12 mouse cellular contexts compared by ENCODE assay signal in genomic region chr10:84963126-84963525, GRCm38 (mm10). TPM values are rescaled to one million over a fixed set of nuclear protein-coding genes. Genes with fewer than 3 reads are reported as not detected.
DNase-seq lines count a peak whose midpoint lies in the region; ATAC-seq and TF ChIP-seq lines count a peak whose summit lies in the region.
"Had no signal": no experiment of that assay in that cellular context is flagged by ENCODE, and none has a peak within 500 bp of the region (broad histone marks: within the 10 kb centered on the region; RNA-seq: fewer than 3 reads in every experiment).

No protein-coding gene starts in this region.

- 0 out of 2 replicates have a peak overlapping the region, but pooled peaks have one; percentile 39 for H3K27ac ChIP-seq in embryonic facial prominence, embryonic 15.5 days (replicated peaks)
- no peak overlapping the region for H3K27ac ChIP-seq in embryonic facial prominence, embryonic 10.5 days (replicated peaks)
- peak overlapping the region; percentile 3 for H3K27ac ChIP-seq in hindbrain, embryonic 13.5 days
- no peak overlapping the region for H3K27ac ChIP-seq in hindbrain, embryonic 10.5 days
- no peak overlapping the region for H3K27ac ChIP-seq in MEL (ENCODE audit: control insufficient read depth, low read depth, low read length)

- no peak for DNase-seq in embryonic facial prominence, embryonic 10.5 days (ENCODE audit: low spot score)
- DNase-seq in hindbrain, embryonic 10.5 days (ENCODE audit: low spot score): no peak
- peak; percentile 57 for DNase-seq in MEL (ENCODE audit: low read depth, low spot score)
- DNase-seq in urinary bladder, adult 18-20 months (ENCODE audit: low spot score in 2 of 2): no peak
- DNase-seq: adrenal gland, postnatal 36 days; B cell, adult 2 months; gastrocnemius, postnatal 25 days; thymus, postnatal 4 days had no signal

- no peaks in the 10 kb centered on the region for H3K27me3 ChIP-seq in embryonic facial prominence, embryonic 15.5 days
- H3K27me3 ChIP-seq in embryonic facial prominence, embryonic 10.5 days (replicated peaks; ENCODE audit: low read depth, poor library complexity, severe bottlenecking): no peaks in the 10 kb centered on the region
- H3K27me3 ChIP-seq in hindbrain, embryonic 13.5 days: no peaks in the 10 kb centered on the region
- no peaks in the 10 kb centered on the region for H3K27me3 ChIP-seq in hindbrain, embryonic 10.5 days (ENCODE audit: insufficient read depth, poor library complexity, severe bottlenecking)
- no peaks in the 10 kb centered on the region for H3K27me3 ChIP-seq in MEL (ENCODE audit: control insufficient read depth in 1 of 2, insufficient read depth in 2 of 2, low read length in 2 of 2)
- H3K27me3 ChIP-seq: heart, embryonic 12.5 days had no signal

- ATAC-seq in embryonic facial prominence, embryonic 15.5 days (ENCODE audit: insufficient number of reproducible peaks, low FRiP score, low TSS enrichment, low read depth): no peak
- no peak for ATAC-seq in hindbrain, embryonic 13.5 days (ENCODE audit: low FRiP score)
- ATAC-seq in granulocyte monocyte progenitor cell, adult 5-6 weeks (replicated peaks; ENCODE audit: poor library complexity, severe bottlenecking): 0 out of 2 replicates have a peak, but pooled peaks have one; percentile 30

- TF ChIP-seq EP300 in MEL (IDR thresholded peaks at IDR 0.05; ENCODE audit: low read depth in 1 of 2, low read length in 2 of 2): no peak

- H3K9ac ChIP-seq in embryonic facial prominence, embryonic 15.5 days: no peak overlapping the region
- no peak overlapping the region for H3K9ac ChIP-seq in hindbrain, embryonic 13.5 days
- no peak overlapping the region for H3K9ac ChIP-seq in MEL (ENCODE audit: control insufficient read depth, low read depth, low read length, poor library complexity, severe bottlenecking)
- H3K9ac ChIP-seq: heart, embryonic 12.5 days had no signal

- H3K9me3 ChIP-seq in embryonic facial prominence, embryonic 15.5 days (replicated peaks): no peaks in the 10 kb centered on the region
- H3K9me3 ChIP-seq in embryonic facial prominence, embryonic 10.5 days: no peaks in the 10 kb centered on the region
- H3K9me3 ChIP-seq in hindbrain, embryonic 13.5 days: no peaks in the 10 kb centered on the region
- H3K9me3 ChIP-seq in hindbrain, embryonic 10.5 days: no peaks in the 10 kb centered on the region
- no peaks in the 10 kb centered on the region for H3K9me3 ChIP-seq in MEL (replicated peaks; ENCODE audit: insufficient read depth, low read length)
- H3K9me3 ChIP-seq: heart, embryonic 12.5 days had no signal

- no peak overlapping the region for H3K4me2 ChIP-seq in embryonic facial prominence, embryonic 15.5 days (replicated peaks)
- no peak overlapping the region for H3K4me2 ChIP-seq in hindbrain, embryonic 13.5 days
- H3K4me2 ChIP-seq: heart, embryonic 12.5 days had no signal

- H3K4me3 ChIP-seq in embryonic facial prominence, embryonic 15.5 days (replicated peaks): no peak overlapping the region
- no peak overlapping the region for H3K4me3 ChIP-seq in embryonic facial prominence, embryonic 10.5 days
- no peak overlapping the region for H3K4me3 ChIP-seq in hindbrain, embryonic 13.5 days
- no peak overlapping the region for H3K4me3 ChIP-seq in hindbrain, embryonic 10.5 days
- H3K4me3 ChIP-seq in MEL (ENCODE audit: control insufficient read depth in 1 of 2, insufficient read depth in 1 of 2, low read depth in 2 of 2, low read length in 2 of 2): no peak overlapping the region
- H3K4me3 ChIP-seq: heart, embryonic 12.5 days had no signal

- no peak for TF ChIP-seq CTCF in MEL (IDR thresholded peaks at IDR 0.05 in 2 of 3, conservative IDR thresholded peaks at IDR 0.05 in 1 of 3; ENCODE audit: control insufficient read depth in 1 of 3, insufficient read depth in 1 of 3, low read depth in 2 of 3, low read length in 3 of 3, poor library complexity in 1 of 3, severe bottlenecking in 1 of 3)

- TF ChIP-seq RAD21 in MEL (IDR thresholded peaks at IDR 0.05; ENCODE audit: low read depth, low read length): no peak

- TF ChIP-seq POLR2A in MEL (IDR thresholded peaks at IDR 0.05; ENCODE audit: control insufficient read depth in 1 of 2, insufficient read depth in 1 of 2, low read depth in 1 of 2, low read length in 2 of 2, poor library complexity in 1 of 2): no peak

- H3K36me3 ChIP-seq in embryonic facial prominence, embryonic 15.5 days: 0 out of 2 replicates have a peak, but pooled peaks cover 7% of the 10 kb centered on the region
- peaks cover 41% of the 10 kb centered on the region for H3K36me3 ChIP-seq in embryonic facial prominence, embryonic 10.5 days (replicated peaks)
- peaks cover 15% of the 10 kb centered on the region for H3K36me3 ChIP-seq in hindbrain, embryonic 13.5 days
- H3K36me3 ChIP-seq in hindbrain, embryonic 10.5 days: peaks cover 47% of the 10 kb centered on the region
- H3K36me3 ChIP-seq in MEL (ENCODE audit: control insufficient read depth in 1 of 2, insufficient read depth in 2 of 2, low read length in 2 of 2): peaks cover 2 to 14% of the 10 kb centered on the region in 2 experiments; a peak in 3 of 4 replicates

- 81% methylated on average over 5 of the region's 5 CpGs for WGBS in embryonic facial prominence, embryonic 15.5 days
- WGBS in embryonic facial prominence, embryonic 10.5 days: 86% methylated on average over 5 of the region's 5 CpGs
- WGBS in hindbrain, embryonic 13.5 days: 76% methylated on average over 5 of the region's 5 CpGs
- 91% methylated on average over 5 of the region's 5 CpGs for WGBS in hindbrain, embryonic 10.5 days

- no peaks in the 10 kb centered on the region for H3K79me2 ChIP-seq in MEL (ENCODE audit: control insufficient read depth, insufficient read depth, low read length, poor library complexity)

- H3K4me1 ChIP-seq in embryonic facial prominence, embryonic 15.5 days: 0 out of 2 replicates have a peak, but pooled peaks cover 3% of the 10 kb centered on the region
- H3K4me1 ChIP-seq in embryonic facial prominence, embryonic 10.5 days: peaks cover 11% of the 10 kb centered on the region
- peaks cover 38% of the 10 kb centered on the region for H3K4me1 ChIP-seq in hindbrain, embryonic 13.5 days (replicated peaks)
- peaks cover 25% of the 10 kb centered on the region for H3K4me1 ChIP-seq in hindbrain, embryonic 10.5 days (replicated peaks)
- peaks cover 0 to 8% of the 10 kb centered on the region in 2 experiments; a peak in 3 of 4 replicates for H3K4me1 ChIP-seq in MEL (ENCODE audit: control insufficient read depth in 1 of 2, insufficient read depth in 2 of 2, low read length in 2 of 2)

TF ChIP-seq in MEL, 35 proteins besides CTCF, POLR2A, EP300 and RAD21:
- TF ChIP-seq POLR2AphosphoS2 (IDR thresholded peaks at IDR 0.05; ENCODE audit: low read length) (no peak), MAZ (IDR thresholded peaks at IDR 0.05; ENCODE audit: low read depth, low read length) (no peak), RCOR1 (IDR thresholded peaks at IDR 0.05; ENCODE audit: low read depth, low read length) (no peak), MEF2A (IDR thresholded peaks at IDR 0.05; ENCODE audit: extremely low read depth, insufficient replicate concordance, low read depth, low read length, poor library complexity, severe bottlenecking) (no peak), ZC3H11A (IDR thresholded peaks at IDR 0.05; ENCODE audit: low read depth, low read length) (no peak), GATA1 (IDR thresholded peaks at IDR 0.05; ENCODE audit: low read depth, low read length) (peak; percentile 62), MYB (IDR thresholded peaks at IDR 0.05; ENCODE audit: low read depth, low read length) (no peak)

RNA-seq across cellular contexts. Expression of gene Ric8b, which starts 45.7 kb away (rescaled TPM):
- polyA plus RNA-seq in embryonic facial prominence, embryonic 15.5 days (2015; fragmentation: Nextera tagmentation; extraction: Ambion mirVana): 21.0 and 21.3 TPM in 2 replicates
- polyA plus RNA-seq in embryonic facial prominence, embryonic 10.5 days (2016; fragmentation: Nextera tagmentation; extraction: Ambion mirVana): 26.5 and 27.7 TPM in 2 replicates
- polyA plus RNA-seq in hindbrain, embryonic 13.5 days (2015; fragmentation: Nextera tagmentation; extraction: Ambion mirVana): 49.6 and 49.9 TPM in 2 replicates
- polyA plus RNA-seq in hindbrain, embryonic 10.5 days (2016; fragmentation: Nextera tagmentation; extraction: Ambion mirVana): 27.4 and 29.5 TPM in 2 replicates
- total RNA-seq in MEL (2012; rRNA removed): 5.8 and 6.3 TPM in 2 replicates
- polyA plus RNA-seq in MEL (2012; ENCODE audit: insufficient read depth in 1 of 2, insufficient read length in 2 of 2, low read depth in 1 of 2, low replicate concordance in 2 of 2, missing spikeins in 1 of 2): 1 to 10 TPM in 1 of 2 experiments, not detected in 1; 8.6 TPM
- total RNA-seq in granulocyte monocyte progenitor cell, adult 5-6 weeks (2014; fragmentation: Nextera tagmentation): 15.1 and 17.7 TPM in 2 replicates
- total RNA-seq in granulocyte monocyte progenitor cell, adult 5-6 weeks (2017): 16.6 and 17.8 TPM in 2 replicates

Comparison
In these comparisons a context has a peak if more than half of its experiments do, and no peak if none do; other contexts are left out.
1. H3K27ac ChIP-seq: peak in embryonic facial prominence, embryonic 15.5 days (single experiment) and hindbrain, embryonic 13.5 days (single experiment); none in embryonic facial prominence, embryonic 10.5 days (single experiment), hindbrain, embryonic 10.5 days (single experiment) and MEL (single experiment).